Mouse (Mus musculus): ENCODE results near the gene Ccdc38.

Ccdc38 gene

DNA sequence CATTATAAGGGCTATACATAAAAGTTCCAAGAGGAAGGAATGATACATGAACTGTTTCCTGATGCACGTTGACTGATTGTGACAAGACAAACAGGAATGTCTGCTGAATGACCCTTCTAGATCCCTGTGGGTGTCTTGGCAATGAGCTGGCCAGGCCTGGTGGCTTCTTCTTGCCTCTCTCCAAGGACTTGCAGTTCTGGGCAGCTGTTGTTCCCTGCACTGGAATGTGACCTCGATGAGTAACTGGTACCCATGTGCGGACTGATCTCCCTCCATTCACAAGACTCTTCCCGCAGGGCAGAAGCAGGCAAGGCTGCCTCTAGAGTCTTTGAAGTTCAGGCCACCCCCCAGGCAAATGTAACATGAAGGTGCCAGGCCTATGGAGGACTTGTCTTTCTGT lies 55.4 kb downstream of the Ccdc38 start:
- in situ Hi-C loops (cut with MboI; ENCODE audit: unreplicated experiment in 2 of 2), result loop anchor here (10.0 to 25.0 kb wide), 3 partner anchors 219 to 1909 kb away; no protein-coding TSS in a partner anchor

DNA sequence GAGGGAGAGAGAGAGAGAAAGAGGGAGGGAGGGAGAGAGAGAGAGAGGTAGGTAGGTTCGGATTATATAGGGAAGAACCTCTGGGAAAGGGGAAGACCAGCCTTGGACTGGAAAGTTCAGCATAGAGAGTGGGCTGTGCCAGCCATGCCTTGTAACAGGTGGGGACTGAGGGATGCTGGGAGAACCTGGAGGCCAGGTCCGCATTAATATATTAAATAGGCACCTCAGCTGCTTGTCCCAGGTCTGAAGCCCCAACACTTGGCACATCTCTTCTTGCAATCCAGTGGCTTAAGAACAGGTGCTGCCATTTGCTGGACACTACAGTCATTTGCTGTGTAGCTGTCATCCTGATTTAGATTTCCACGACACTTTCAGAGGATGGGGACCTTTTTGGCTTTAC lies 56.2 kb downstream of the Ccdc38 start:
- in situ Hi-C loops (cut with MboI; ENCODE audit: unreplicated experiment in 2 of 2), result loop anchor here (10.0 to 25.0 kb wide), 3 partner anchors 218 to 1909 kb away; no protein-coding TSS in a partner anchor

DNA sequence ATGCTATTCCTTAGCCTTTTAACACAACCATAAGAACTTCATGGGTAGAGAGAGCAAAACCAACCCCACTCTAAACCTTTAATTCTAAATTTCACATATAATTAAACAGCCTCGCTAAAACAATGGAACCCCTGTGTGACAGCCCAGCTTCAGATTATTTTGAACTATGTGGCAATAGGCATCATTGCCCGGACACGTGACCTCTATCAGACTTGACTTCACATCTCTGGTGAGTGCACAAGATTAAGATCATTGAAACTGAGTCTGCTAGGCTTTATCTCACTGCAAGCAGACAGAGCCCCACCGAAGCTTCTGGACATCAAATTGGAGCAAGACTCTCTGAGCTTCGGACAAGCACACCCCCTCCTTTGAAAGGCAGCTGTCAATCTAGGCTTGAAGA lies 61.9 kb downstream of the Ccdc38 start:
- in situ Hi-C loops (cut with MboI; ENCODE audit: unreplicated experiment in 2 of 2), result loop anchor here (5.0 to 25.0 kb wide), 4 partner anchors 162 to 1360 kb away; no protein-coding TSS in a partner anchor

DNA sequence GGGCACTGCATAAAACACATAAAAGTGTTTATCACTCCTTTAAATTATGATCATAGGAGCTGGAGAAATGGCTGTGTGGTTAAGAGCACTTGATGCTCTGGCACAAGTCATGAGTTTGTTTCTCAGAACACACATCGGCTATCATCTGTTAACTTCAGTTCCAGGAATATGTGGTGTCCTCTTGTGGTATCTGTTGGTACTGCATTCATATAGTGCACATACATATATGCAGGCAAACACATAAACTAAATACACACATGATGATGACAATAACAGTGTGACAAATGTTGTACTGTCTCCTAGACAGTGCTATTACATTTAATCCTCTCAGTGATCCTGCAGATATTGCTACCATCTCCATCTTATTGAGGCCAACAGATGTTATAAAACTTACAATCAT lies 62.8 kb downstream of the Ccdc38 start:
- in situ Hi-C loops (cut with MboI; ENCODE audit: unreplicated experiment in 2 of 2), result loop anchor here (5.0 to 25.0 kb wide), 4 partner anchors 162 to 1359 kb away; no protein-coding TSS in a partner anchor

DNA sequence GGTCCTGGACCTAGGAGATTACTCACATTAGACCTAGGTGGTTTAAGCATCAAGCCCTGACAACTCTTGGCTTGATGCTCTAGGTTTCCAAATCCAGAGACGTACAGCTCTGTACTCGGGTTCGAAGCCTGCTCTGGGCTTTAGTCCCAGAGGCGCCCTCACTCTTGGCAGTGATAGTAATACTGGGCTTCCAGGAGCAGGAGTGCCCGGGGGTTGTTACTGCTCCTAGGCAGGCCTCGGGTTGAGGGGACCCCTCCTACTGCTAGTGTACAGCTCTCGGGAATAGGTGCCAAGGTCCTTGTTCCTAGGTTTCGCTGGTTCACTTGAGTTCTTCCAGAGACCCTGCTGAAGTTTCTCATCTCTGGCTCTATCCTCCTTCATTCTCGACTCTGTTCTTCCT lies 65.9 kb downstream of the Ccdc38 start:
- in situ Hi-C loops (cut with MboI; ENCODE audit: unreplicated experiment in 2 of 2), result loop anchor here (10.0 to 25.0 kb wide), 3 partner anchors 158 to 1356 kb away; no protein-coding TSS in a partner anchor

DNA sequence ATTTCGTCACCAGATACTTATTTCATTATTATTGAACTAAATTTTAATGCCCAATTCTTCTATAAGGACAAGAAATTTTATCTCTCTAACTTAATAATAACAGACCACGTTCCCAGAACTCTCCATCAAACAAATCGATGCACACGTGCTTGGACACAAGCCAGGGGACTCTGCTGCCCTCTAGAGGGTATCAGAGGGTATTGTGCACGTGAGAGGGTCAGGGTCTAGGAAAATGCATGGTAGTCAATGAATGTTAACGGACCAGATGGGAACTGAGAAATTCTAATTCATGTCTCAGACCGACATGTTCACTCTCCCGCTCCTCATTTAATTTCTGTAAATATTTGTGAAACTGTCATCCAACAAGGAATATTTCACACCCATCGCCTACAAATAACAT lies 67.6 kb downstream of the Ccdc38 start:
- in situ Hi-C loops (cut with MboI; ENCODE audit: unreplicated experiment in 2 of 2), result loop anchor here (10.0 to 25.0 kb wide), 3 partner anchors 157 to 1354 kb away; no protein-coding TSS in a partner anchor

DNA sequence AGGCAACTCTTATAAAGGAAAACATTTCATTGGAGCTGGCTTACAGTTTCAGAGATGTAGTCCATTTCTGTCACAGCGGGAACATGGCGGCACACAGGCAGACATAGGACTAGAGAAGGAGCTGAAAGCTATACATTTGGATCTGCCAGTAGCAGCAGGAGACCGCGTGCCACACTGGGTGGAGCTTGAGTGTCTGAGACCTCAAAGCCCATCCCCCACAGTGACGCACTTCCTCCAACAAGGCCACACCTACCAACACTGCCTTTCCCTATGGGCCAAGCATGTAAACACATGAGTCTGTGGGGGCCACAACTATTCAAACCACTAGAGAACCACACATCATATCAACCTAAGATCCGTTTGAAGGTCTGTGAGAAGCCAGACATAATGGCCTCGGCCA lies 68.8 kb downstream of the Ccdc38 start:
- in situ Hi-C loops (cut with MboI; ENCODE audit: unreplicated experiment in 2 of 2), result loop anchor here (10.0 to 25.0 kb wide), 3 partner anchors 156 to 1353 kb away; no protein-coding TSS in a partner anchor

DNA sequence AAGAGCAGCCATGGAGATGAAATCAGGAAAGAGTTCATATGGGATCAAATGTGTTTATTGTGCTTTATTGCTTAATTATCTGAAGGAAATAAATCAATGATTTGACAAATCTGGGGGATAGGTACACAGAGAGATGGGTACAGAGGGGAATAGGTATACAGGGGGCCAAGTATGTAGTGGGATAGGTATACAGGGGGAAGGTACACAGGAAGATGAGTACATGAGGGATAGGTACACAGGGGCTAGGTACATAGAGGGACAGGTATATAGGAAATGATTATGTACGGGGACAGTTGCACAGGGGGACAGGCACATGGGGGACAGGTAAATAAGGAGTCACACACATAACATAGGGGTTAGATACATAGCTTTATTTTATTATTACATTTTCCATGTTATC lies 70.5 kb downstream of the Ccdc38 start:
- in situ Hi-C loops (cut with MboI; ENCODE audit: unreplicated experiment in 2 of 2), result loop anchor here (25.0 kb wide), 2 partner anchors 501 to 1351 kb away; no protein-coding TSS in a partner anchor

DNA sequence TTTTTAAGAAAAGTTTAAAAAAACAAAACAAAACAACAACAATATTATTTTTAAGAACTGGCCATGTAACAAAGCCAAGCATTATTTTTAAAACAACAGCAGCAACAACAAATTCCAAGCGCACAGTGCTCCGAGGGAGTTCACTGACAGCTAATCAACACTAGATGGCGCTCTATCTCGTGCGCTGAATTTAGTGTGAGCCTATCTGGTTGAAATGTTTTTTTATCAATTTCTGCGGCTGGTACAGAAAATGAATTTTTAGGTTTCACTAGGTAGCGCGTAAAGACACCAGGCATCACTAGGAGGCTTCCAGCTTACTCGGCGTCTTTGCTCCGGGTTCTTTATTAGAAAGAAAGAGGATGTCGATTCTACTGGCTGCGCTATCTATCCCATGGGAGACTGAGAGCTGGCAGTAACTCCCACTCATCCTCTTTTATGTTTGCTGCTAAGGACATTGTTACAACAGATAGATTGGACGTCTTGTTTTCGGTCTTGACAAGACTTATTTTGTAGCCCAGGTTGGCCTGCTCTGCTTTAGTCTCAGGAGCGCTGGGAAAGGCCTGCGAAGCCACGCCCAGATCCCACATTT lies 71.1 kb downstream of the Ccdc38 start:
- in situ Hi-C loops (cut with MboI; ENCODE audit: unreplicated experiment in 2 of 2), result loop anchor here (25.0 kb wide), 2 partner anchors 501 to 1351 kb away; no protein-coding TSS in a partner anchor

DNA sequence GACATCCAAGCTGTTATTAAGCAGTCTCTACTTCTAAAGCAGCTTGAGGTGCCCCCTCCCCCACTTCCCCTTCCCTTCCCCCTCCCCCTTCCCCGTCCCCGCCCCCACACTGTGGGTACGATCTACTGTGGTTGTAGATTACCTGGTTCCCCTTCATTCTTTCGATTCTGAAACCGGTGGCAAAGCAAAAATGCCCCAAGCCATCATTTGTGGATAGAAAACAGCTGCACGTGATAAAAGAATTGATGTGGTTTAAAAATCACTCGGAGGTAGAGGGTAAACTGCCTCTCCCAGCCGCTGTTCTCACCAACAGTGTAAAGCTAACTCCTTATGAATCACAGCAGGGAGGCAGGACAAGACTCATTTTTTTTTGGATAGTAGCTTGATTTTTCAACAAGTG lies 74.4 kb downstream of the Ccdc38 start:
- in situ Hi-C loops (cut with MboI; ENCODE audit: unreplicated experiment in 2 of 2), result loop anchor here (25.0 kb wide), 2 partner anchors 497 to 1347 kb away; no protein-coding TSS in a partner anchor

DNA sequence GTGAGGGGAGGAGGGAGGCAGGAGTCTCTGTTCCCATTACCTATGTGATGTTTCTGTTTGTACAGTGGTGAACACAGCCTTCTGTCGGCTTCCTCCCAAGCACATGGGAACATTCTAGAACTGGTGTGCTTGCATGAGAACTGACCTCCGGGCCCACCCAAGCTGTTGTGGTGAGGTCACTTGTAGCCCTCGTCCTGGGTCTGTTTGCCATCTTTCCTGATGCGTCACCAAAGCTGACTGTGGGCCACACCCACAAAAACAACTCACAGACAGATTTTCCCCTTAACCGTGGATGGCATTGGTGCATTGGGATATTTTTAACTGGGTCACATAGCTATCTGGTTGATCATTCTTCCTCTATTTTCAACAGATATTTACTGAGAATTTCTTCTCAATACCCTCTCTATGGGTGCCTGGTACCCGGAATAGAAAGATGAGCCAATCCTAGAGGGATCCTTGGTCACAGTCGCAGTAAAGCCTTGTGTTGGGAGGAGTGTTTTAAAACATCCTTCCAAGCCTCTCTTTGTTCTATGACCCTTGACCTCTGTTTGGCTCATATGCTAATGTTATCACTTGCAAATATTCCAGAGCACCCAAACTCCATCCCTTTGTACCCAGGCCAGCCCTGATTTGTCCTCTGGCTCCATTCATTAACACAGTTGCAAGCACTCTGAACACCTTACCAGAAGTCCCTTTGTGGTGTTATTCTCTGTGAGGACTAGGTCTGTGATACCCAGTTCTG lies 80.2 kb downstream of the Ccdc38 start:
- in situ Hi-C loops (cut with MboI; ENCODE audit: unreplicated experiment in 2 of 2), result loop anchor here (25.0 kb wide), 2 partner anchors 492 to 1342 kb away; no protein-coding TSS in a partner anchor

DNA sequence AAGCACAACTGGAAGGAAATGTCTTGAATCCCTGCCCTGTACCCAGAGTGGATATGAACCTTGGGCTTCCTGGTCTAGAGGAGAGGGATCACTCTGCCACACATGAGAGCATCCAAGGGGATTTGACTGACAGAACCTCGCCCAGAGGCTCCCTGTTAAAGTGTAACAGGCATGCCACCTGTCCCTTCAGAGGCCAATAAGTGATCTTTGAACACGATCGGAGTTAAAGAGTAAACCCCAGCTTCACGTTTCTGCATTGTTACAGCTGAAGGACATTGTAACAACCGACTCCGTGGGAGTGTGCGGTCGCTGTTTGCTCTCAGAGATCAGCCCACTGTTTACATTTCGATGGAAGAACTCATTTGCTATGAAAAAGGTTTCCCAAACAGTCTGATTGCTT lies 83.3 kb downstream of the Ccdc38 start:
- in situ Hi-C loops (cut with MboI; ENCODE audit: unreplicated experiment in 2 of 2), result loop anchor here (25.0 kb wide), 2 partner anchors 489 to 1339 kb away; no protein-coding TSS in a partner anchor

DNA sequence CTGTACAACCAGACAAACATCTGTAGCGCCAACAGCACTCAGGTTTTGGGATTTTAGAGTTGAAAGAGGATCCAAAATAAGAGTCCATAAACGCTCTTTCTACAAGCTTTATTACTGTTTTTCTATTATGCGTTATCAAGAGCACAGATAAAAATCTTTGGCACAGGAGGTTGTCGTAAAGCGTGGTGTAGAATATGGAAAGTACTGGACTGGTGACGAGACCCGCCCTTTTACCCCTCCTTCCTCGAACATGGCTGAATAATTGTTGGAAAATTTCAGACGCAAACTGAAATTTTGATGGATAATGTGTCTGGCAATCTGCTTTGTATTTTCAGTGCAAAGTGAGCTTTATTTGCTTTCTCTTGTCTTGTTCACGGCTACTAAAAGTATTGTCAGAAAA lies 83.7 kb downstream of the Ccdc38 start:
- in situ Hi-C loops (cut with MboI; ENCODE audit: unreplicated experiment in 2 of 2), result loop anchor here (25.0 kb wide), 2 partner anchors 488 to 1338 kb away; no protein-coding TSS in a partner anchor

DNA sequence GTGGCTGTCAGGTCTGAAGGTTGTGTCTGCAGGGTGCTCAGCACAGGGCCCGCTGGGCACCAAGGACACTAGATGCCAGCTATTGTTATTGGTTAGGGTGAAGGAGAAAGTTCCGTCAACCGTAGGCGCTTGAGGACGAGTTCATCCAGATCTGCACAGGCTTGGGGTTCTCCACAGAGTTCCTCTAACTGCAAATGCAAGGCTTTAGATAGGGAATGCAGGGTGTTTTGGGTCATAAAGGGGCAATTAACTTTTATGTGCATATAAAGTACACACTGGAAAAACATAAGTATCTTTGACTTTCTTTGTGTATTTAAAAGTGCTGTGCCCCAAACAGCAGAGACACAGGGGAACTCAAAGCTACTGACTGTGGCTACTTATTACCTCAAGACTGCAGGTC lies 89.9 kb downstream of the Ccdc38 start:
- in situ Hi-C loops (cut with MboI; ENCODE audit: unreplicated experiment in 2 of 2), result no loop called here

DNA sequence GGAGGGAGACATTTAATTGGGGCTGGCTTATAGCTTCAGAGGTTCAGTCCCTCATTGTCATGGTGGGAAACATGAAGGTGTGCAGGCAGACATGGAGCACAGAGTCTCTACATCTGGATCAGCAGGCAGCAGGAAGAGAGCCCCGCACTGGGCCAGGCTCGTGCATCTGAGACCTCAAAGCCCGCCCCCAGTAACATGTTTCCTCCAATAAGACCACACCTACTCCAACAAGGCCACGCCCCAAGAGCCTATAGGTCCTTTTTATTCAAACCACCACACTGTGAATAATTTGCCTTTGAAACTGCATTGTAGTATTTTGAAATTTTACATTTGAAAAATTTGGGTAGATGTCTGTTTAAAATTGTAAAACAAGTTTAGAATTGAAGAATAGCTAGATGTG lies 91.7 kb downstream of the Ccdc38 start:
- in situ Hi-C loops (cut with MboI; ENCODE audit: unreplicated experiment in 2 of 2), result no loop called here

DNA sequence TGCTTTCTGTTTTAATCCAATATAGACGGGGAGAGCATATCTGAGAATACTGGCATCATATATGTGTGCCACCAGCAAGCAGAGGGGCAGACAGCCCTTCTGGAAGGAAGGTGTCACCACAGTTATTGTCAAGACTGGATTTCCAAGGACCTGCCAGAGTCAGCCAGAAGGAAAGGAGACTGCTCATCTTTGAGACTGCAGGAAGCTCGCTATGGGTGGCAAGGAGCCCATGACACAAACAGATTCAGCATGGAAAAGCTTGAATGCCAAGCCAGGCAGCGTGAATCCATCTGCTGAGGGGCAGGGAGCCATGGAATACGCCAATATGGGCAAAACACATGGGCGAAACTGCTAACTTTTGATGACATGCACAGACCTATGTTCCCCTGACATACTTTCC lies 93.1 kb downstream of the Ccdc38 start:
- in situ Hi-C loops (cut with MboI; ENCODE audit: unreplicated experiment in 2 of 2), result no loop called here

Measured in v-Abl transformed pro-B cells (cell line).